Mouse (Mus musculus) heart, postnatal 0 days (tissue): ENCODE data around the gene 1110008P14Rik.

Source experiments
- CTCF ChIP-seq: IDR thresholded peaks from 2 replicates; pipeline ENCODE4 v1.5.1; 2016; ENCODE audit warnings: antibody characterized with exemption, control low read depth, low read depth
- EP300 ChIP-seq: IDR thresholded peaks from 2 replicates; pipeline ENCODE4 v1.6.1; 2016; ENCODE audit warnings: antibody characterized with exemption, low read depth

GRCm38 (mm10) chr2:32420066-32420608 is 38.4 kb upstream of the 1110008P14Rik start:
- TF ChIP-seq CTCF = no peak
- TF ChIP-seq EP300 = no peak
